Mouse (Mus musculus) ES-Bruce4 (cell line): ENCODE results near the gene Tnfrsf21.

Experiments used
- CTCF ChIP-seq: IDR thresholded peaks from one replicate; pipeline ENCODE4 v1.8.1; 2011; ENCODE audit warnings: low read depth, low read length
- EP300 ChIP-seq: IDR thresholded peaks from 2 replicates; pipeline ENCODE4 v1.6.1; 2011; ENCODE audit warnings: low read depth, low read length; ENCODE audit not compliant: insufficient read depth
- POLR2A ChIP-seq: IDR thresholded peaks from one replicate; pipeline ENCODE4 v1.8.1; 2011; ENCODE audit warnings: low read length; ENCODE audit not compliant: insufficient read depth

DNA sequence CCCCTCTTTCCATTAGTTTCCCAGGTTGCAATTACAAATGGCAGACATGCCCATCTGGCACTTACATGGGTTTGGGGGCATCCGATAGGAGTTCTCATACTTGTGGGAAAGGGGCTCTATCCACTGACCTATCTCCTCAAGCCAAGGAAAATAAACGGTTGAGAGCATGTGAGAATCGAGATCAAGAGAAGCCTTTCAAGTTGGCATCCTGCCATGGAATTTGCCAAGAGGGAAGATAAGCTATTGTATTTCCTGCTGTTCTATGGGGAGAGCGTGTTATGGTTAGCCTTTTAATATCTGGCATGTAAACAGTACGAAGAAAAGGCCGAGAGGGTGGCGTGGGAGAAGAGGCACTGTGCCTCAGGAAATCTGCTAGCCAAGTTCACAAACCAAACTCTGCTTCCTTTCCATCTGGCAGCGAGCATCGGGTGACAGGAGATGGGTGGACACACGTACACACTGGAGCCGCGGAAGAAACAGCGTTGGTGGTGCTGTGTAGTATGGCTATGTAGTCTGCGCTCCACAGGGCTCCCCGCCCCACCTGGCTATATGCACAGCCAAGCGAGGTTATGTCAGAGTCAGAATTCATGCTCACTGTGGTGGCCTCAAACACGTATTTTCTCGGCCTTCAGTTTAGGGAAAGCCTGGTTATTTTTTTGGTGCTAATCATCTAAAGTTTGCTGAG lies 40.9 kb upstream of the Tnfrsf21 start:
- TF ChIP-seq POLR2A (no peak), CTCF (no peak), EP300 (no peak)
